In genomic region chr19:23273355-23274053, GRCm38 (mm10) we compare ENCODE assay signal across 8 mouse cellular contexts. TPM values are rescaled to one million over a fixed set of nuclear protein-coding genes. Genes with fewer than 3 reads are reported as not detected.
DNase-seq lines count a peak whose midpoint lies in the region; ATAC-seq and TF ChIP-seq lines count a peak whose summit lies in the region.

TSS of gene Smc5 (minus strand) at chr19:23273897.

- CTCF ChIA-PET in Patski (lab: Charles Lee), result no interaction called here

- POLR2A ChIA-PET in Patski (lab: Charles Lee), result no interaction called here

- under 1% methylated on average over 69 of the region's 69 CpGs for WGBS in hindbrain, embryonic 12.5 days

- H3K27me3 ChIP-seq in Patski, result peaks cover 3% of the 10 kb centered on the region
- no peaks in the 10 kb centered on the region for H3K27me3 ChIP-seq in hindbrain, embryonic 12.5 days

- TF ChIP-seq CTCF in Patski (IDR thresholded peaks at IDR 0.05), result no peak

- H3K4me3 ChIP-seq in hindbrain, embryonic 12.5 days, result peak within 1 kb of the TSS; percentile 87

- H3K4me1 ChIP-seq in hindbrain, embryonic 12.5 days, result peaks cover 9% of the 10 kb centered on the region

- peak within 1 kb of the TSS; percentile 76 for H3K27ac ChIP-seq in hindbrain, embryonic 12.5 days

- no peak for DNase-seq in Patski (ENCODE audit: low read depth, low spot score)
- DNase-seq in cerebellum, postnatal 10 days, result peak; percentile 95 to 97
- DNase-seq in frontal cortex, postnatal 10 days (ENCODE audit: low spot score in 2 of 2), result peak; percentile 75 to 88
- DNase-seq in layer of hippocampus, postnatal 14 days (ENCODE audit: low spot score in 2 of 2), result peak; percentile 82 to 84
- DNase-seq in lung, postnatal 10 days, result peak; percentile 94
- peak; percentile 93 for DNase-seq in ovary, postnatal 14 days (ENCODE audit: low spot score)
- DNase-seq in thymus, postnatal 10 days (ENCODE audit: low spot score in 2 of 2), result peak; percentile 85 to 94

- ATAC-seq in Patski, result peak; percentile 94
- peak; percentile 97 for ATAC-seq in hindbrain, embryonic 12.5 days (ENCODE audit: low FRiP score)

- H3K9ac ChIP-seq in hindbrain, embryonic 12.5 days, result peak within 1 kb of the TSS; percentile 93

- in situ Hi-C loops in Patski (cut with MboI; ENCODE audit: low pct_unique_long_range_greater_than_20kb), result loop anchor here (25.0 kb wide), 1 partner anchor 1461 kb away; no protein-coding TSS in a partner anchor

- H3K36me3 ChIP-seq in hindbrain, embryonic 12.5 days, result peaks cover 6% of the 10 kb centered on the region

- no peaks in the 10 kb centered on the region for H3K9me3 ChIP-seq in hindbrain, embryonic 12.5 days (replicated peaks)

- H3K4me2 ChIP-seq in hindbrain, embryonic 12.5 days (replicated peaks), result peak within 1 kb of the TSS; percentile 63

RNA-seq across cellular contexts. Expression of gene Smc5, which starts in this region (rescaled TPM):
- 39.9 TPM for polyA plus RNA-seq in Patski (2021)
- polyA plus RNA-seq in hindbrain, embryonic 12.5 days (2016; fragmentation: Nextera tagmentation; extraction: Ambion mirVana), result 48.2 and 51.6 TPM in 2 replicates
- 10 to 100 TPM; 34.3 to 40.1 TPM for total RNA-seq in layer of hippocampus, postnatal 14 days (2021)
